Mouse (Mus musculus): ENCODE measurements around the gene Crtc3. TPM values are rescaled to one million over a fixed set of nuclear protein-coding genes. Genes with fewer than 3 reads are reported as not detected.

The Crtc3 gene
- total and polyA plus RNA-seq, 2 experiments: 3.0 to 12.9 TPM

DNA sequence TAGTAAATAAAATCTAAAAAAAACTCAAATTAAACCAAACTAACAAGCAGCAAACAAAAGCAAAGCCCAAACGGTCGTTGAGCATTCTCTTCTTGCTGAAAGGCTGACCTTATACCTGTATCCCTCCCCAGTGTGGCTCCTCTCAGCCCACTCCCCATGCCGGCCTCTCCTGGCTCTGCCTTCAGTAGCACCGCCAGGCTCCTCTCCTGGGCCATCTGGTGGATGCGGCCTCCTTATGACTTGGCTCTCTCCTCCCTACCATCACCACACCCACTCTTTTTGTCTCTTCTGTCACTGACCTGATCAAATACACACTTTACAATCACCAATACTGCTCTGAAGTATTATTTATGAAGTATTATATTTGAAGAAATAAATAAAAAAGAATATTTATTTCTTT lies 65.4 kb downstream of the Crtc3 start:
- peaks cover 4% of the 10 kb centered on the region; the same call in 1 of the 2 replicates for H3K36me3 ChIP-seq (ENCODE audit: control insufficient read depth, insufficient read depth, low read length)
- no peak overlapping the region for H3K9ac ChIP-seq (ENCODE audit: low read depth, low read length)
- no peak for TF ChIP-seq POLR2A (IDR thresholded peaks at IDR 0.05; ENCODE audit: extremely low read depth, insufficient read depth, low read length)
- no peak for TF ChIP-seq CTCF (IDR thresholded peaks at IDR 0.05; ENCODE audit: low read depth, low read length)
- H3K4me3 ChIP-seq (ENCODE audit: insufficient read depth, low read depth, low read length): no peak overlapping the region
- DNase-seq (ENCODE audit: extremely low read depth, low read depth, low spot score): no peak
- 96% methylated on average over 5 of the region's 5 CpGs for WGBS
- no peak overlapping the region for H3K27ac ChIP-seq (replicated peaks; ENCODE audit: insufficient read depth, low read depth, low read length)
- H3K79me2 ChIP-seq (ENCODE audit: control insufficient read depth, insufficient read depth, low read length): no peaks in the 10 kb centered on the region
- H3K27me3 ChIP-seq (ENCODE audit: control insufficient read depth, insufficient read depth, low read length): no peaks in the 10 kb centered on the region
- H3K4me1 ChIP-seq (ENCODE audit: control insufficient read depth, insufficient read depth, low read length): peaks cover 8% of the 10 kb centered on the region

DNA sequence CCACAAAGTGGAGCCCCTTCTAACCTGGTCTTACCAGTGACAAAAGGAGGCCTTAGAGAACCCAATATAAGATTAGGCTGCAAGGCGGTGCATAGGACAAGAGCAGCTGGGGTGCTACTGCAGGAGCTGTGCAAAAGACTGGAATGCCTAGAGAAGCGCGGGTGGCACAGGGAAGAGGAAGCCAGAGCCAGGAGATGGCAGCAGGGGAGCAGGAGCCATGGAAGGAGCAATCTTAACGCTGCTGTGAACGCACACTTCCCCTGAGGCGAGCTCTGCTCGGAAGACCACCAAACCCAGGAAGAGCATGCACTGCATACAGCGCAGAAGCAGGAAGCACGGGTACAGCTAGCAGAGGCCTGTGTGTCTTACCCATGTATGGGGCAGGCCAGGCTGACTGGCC lies 72.6 kb downstream of the Crtc3 start:
- Histone ChIP-seq H3K9ac (ENCODE audit: low read depth, low read length) (no peak overlapping the region), H3K79me2 (ENCODE audit: control insufficient read depth, insufficient read depth, low read length) (no peaks in the 10 kb centered on the region), H3K27ac (replicated peaks; ENCODE audit: insufficient read depth, low read depth, low read length) (no peak overlapping the region), H3K36me3 (ENCODE audit: control insufficient read depth, insufficient read depth, low read length) (peaks cover 8% of the 10 kb centered on the region), H3K4me3 (ENCODE audit: insufficient read depth, low read depth, low read length) (no peak overlapping the region), H3K27me3 (ENCODE audit: control insufficient read depth, insufficient read depth, low read length) (no peaks in the 10 kb centered on the region), H3K4me1 (ENCODE audit: control insufficient read depth, insufficient read depth, low read length) (no peaks in the 10 kb centered on the region)
- WGBS: 91% methylated on average over 9 of the region's 9 CpGs
- no peak for DNase-seq (ENCODE audit: extremely low read depth, low read depth, low spot score)
- TF ChIP-seq CTCF (IDR thresholded peaks at IDR 0.05; ENCODE audit: low read depth, low read length) (no peak; the same call in 1 of the 2 replicates), POLR2A (IDR thresholded peaks at IDR 0.05; ENCODE audit: extremely low read depth, insufficient read depth, low read length) (no peak)

DNA sequence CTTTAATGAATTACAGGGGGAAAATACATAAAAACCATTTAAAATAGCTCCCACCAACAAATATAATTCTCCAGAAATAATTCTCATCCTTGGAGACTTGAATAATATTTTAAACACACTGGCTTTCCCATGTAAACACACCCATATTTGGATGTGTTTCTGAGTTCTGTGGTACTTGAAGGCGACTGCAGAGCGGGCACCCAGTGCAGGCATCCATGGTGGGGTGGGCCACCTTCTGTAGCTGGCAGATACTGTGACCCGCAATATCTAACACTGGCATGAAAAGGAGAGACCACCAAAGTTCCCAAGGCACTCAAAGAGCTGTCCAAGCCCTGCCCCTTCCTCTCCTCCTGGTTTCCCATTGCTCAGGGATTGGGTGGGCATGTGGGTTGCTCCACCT lies 74.6 kb downstream of the Crtc3 start:
- Histone ChIP-seq H3K4me3 (ENCODE audit: insufficient read depth, low read depth, low read length) (no peak overlapping the region), H3K27ac (replicated peaks; ENCODE audit: insufficient read depth, low read depth, low read length) (no peak overlapping the region), H3K79me2 (ENCODE audit: control insufficient read depth, insufficient read depth, low read length) (no peaks in the 10 kb centered on the region), H3K36me3 (ENCODE audit: control insufficient read depth, insufficient read depth, low read length) (peaks cover 13% of the 10 kb centered on the region), H3K4me1 (ENCODE audit: control insufficient read depth, insufficient read depth, low read length) (no peaks in the 10 kb centered on the region), H3K9ac (ENCODE audit: low read depth, low read length) (no peak overlapping the region), H3K27me3 (ENCODE audit: control insufficient read depth, insufficient read depth, low read length) (no peaks in the 10 kb centered on the region)
- 92% methylated on average over 3 of the region's 3 CpGs for WGBS
- DNase-seq (ENCODE audit: extremely low read depth, low read depth, low spot score): no peak
- no peak for TF ChIP-seq CTCF (IDR thresholded peaks at IDR 0.05; ENCODE audit: low read depth, low read length)
- no peak for TF ChIP-seq POLR2A (IDR thresholded peaks at IDR 0.05; ENCODE audit: extremely low read depth, insufficient read depth, low read length)

DNA sequence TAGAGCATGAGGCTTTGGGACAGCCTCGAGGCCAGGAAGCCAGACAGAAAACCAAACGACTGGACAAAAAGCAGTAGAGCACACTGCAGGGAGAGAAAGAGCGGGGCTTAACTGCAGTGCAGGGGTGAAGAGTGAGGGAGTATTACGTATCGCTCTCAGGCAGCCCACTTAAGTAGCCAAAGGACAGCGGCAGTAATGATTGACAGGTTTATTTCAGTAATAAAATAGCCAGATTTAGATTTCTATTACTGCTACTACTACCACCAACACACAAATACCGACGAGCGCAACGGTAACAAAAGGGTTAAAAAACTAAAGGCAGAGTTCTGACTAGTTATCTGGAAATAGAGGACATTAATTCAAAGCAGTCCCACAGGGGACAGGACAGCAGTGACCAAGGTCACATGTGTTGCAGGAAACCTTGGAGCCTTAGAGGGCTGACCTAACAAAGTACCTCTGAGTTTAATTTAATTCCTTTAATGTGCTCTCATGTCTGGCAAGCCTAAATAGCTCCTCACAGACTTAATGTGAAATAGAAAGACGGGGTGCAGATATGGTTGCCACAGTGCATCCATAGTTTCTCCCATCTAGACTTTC lies 76.4 kb downstream of the Crtc3 start:
- H3K36me3 ChIP-seq (ENCODE audit: control insufficient read depth, insufficient read depth, low read length): peaks cover 15% of the 10 kb centered on the region; the same call in 1 of the 2 replicates
- H3K9ac ChIP-seq (ENCODE audit: low read depth, low read length): no peak overlapping the region
- DNase-seq (ENCODE audit: extremely low read depth, low read depth, low spot score): no peak
- H3K27ac ChIP-seq (replicated peaks; ENCODE audit: insufficient read depth, low read depth, low read length): no peak overlapping the region
- 77% methylated on average over 11 of the region's 11 CpGs for WGBS
- no peak for TF ChIP-seq CTCF (IDR thresholded peaks at IDR 0.05; ENCODE audit: low read depth, low read length)
- no peak for TF ChIP-seq POLR2A (IDR thresholded peaks at IDR 0.05; ENCODE audit: extremely low read depth, insufficient read depth, low read length)
- no peaks in the 10 kb centered on the region for H3K27me3 ChIP-seq (ENCODE audit: control insufficient read depth, insufficient read depth, low read length)
- H3K4me1 ChIP-seq (ENCODE audit: control insufficient read depth, insufficient read depth, low read length): no peaks in the 10 kb centered on the region
- H3K79me2 ChIP-seq (ENCODE audit: control insufficient read depth, insufficient read depth, low read length): no peaks in the 10 kb centered on the region
- H3K4me3 ChIP-seq (ENCODE audit: insufficient read depth, low read depth, low read length): no peak overlapping the region

DNA sequence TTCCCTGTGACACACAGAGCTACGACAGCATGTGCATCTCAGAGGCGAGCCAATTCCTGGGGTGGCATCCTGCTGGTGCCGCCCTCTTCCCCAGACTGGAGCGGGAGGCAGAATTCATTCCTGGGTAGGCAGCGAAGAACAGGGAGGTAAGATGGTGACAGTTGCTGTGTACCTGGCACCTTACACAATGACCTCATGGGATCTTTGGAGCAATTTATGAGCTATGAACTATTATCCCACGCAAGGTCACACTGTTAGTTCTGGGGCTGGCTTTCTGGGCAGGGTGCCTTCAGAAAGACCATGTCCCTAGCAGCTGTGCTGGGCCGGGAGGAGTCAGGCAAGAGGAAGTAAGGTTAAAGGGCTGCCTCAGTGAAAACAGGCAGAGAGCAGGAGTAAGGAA lies 77.0 kb downstream of the Crtc3 start:
- TF ChIP-seq POLR2A (IDR thresholded peaks at IDR 0.05; ENCODE audit: extremely low read depth, insufficient read depth, low read length): no peak
- TF ChIP-seq CTCF (IDR thresholded peaks at IDR 0.05; ENCODE audit: low read depth, low read length): no peak
- no peak overlapping the region for H3K27ac ChIP-seq (replicated peaks; ENCODE audit: insufficient read depth, low read depth, low read length)
- no peaks in the 10 kb centered on the region for H3K4me1 ChIP-seq (ENCODE audit: control insufficient read depth, insufficient read depth, low read length)
- peaks cover 15% of the 10 kb centered on the region; the same call in 1 of the 2 replicates for H3K36me3 ChIP-seq (ENCODE audit: control insufficient read depth, insufficient read depth, low read length)
- H3K9ac ChIP-seq (ENCODE audit: low read depth, low read length): no peak overlapping the region
- H3K27me3 ChIP-seq (ENCODE audit: control insufficient read depth, insufficient read depth, low read length): no peaks in the 10 kb centered on the region
- DNase-seq (ENCODE audit: extremely low read depth, low read depth, low spot score): no peak
- WGBS: 87% methylated on average over 7 of the region's 7 CpGs
- no peak overlapping the region for H3K4me3 ChIP-seq (ENCODE audit: insufficient read depth, low read depth, low read length)
- H3K79me2 ChIP-seq (ENCODE audit: control insufficient read depth, insufficient read depth, low read length): no peaks in the 10 kb centered on the region

DNA sequence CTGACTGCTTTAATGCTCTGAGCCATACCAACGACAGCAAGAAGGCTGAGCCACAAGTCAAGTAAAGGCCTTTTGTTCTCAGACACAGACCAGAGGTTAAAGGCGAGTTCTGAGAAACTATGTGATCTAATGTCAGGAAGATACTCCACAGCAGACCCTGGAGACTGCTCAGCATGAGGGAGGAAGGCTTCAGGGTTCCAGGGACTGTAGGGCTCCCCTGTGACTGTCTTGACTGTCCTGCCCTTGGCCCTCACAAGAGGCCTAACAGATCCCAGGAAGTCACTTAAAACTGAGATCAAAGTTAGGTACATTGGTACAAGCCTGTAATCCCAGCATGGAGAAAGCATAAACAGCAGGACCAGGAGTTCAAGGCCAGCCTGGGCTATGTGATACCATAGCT lies 81.2 kb downstream of the Crtc3 start:
- Histone ChIP-seq H3K36me3 (ENCODE audit: control insufficient read depth, insufficient read depth, low read length) (peaks cover 18% of the 10 kb centered on the region; the same call in 1 of the 2 replicates), H3K27me3 (ENCODE audit: control insufficient read depth, insufficient read depth, low read length) (no peaks in the 10 kb centered on the region), H3K4me3 (ENCODE audit: insufficient read depth, low read depth, low read length) (no peak overlapping the region), H3K9ac (ENCODE audit: low read depth, low read length) (no peak overlapping the region), H3K4me1 (ENCODE audit: control insufficient read depth, insufficient read depth, low read length) (peaks cover 3% of the 10 kb centered on the region; the same call in 1 of the 2 replicates), H3K79me2 (ENCODE audit: control insufficient read depth, insufficient read depth, low read length) (no peaks in the 10 kb centered on the region), H3K27ac (replicated peaks; ENCODE audit: insufficient read depth, low read depth, low read length) (no peak overlapping the region)
- WGBS: 84% methylated on average over 2 of the region's 2 CpGs
- no peak for DNase-seq (ENCODE audit: extremely low read depth, low read depth, low spot score)
- TF ChIP-seq CTCF (IDR thresholded peaks at IDR 0.05; ENCODE audit: low read depth, low read length): no peak
- no peak for TF ChIP-seq POLR2A (IDR thresholded peaks at IDR 0.05; ENCODE audit: extremely low read depth, insufficient read depth, low read length)

All from liver, adult 2 months (tissue).